Comparison of ENCODE assay signal across 18 mouse cellular contexts in the genomic region with DNA sequence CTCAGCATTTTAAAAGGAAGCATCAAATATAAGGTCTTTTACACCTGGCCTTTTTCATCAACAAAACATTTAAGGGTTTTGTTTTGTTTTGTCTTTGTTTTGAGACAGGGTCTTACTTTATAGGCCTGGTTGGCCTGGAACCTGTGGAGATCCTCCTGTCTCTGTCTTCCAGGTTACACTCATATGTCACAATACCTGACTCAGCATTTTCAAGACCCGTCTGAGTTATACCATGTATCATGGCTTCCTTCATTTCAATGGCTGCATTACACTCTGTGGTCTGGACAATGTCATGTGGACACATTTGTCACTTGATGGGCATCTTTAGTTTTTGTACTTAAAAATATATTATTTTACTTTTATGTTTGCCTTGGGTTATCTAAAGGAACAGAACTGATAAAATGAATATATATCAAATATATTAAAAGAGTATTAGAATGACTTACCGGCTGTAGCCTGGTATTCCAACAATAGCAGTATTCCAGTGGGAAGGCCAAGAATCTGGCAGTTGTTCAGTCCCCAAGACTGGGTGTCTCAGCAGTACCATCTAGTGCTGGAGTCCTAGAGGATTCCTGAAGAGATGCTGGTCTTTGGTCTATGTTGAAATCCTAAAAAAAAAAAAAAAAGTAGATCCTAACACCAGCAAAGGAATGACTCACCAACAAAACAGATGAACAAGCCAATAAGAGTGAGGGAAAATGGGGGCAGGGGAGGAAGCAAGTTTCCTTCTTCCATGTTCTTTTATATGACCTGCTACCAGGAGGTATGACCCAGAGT. TPM values are rescaled to one million over a fixed set of nuclear protein-coding genes. Genes with fewer than 3 reads are reported as not detected.
"Had no signal": no experiment of that assay in that cellular context is flagged by ENCODE, and none has a peak within 500 bp of the region (broad histone marks: within the 10 kb centered on the region; RNA-seq: fewer than 3 reads in every experiment).

No protein-coding gene starts in this region.

- H3K27me3 ChIP-seq: lung, embryonic 15.5 days; midbrain, embryonic 13.5 days; midbrain, embryonic 15.5 days; neural tube, embryonic 12.5 days; stomach, embryonic 15.5 days had no signal

- H3K4me2 ChIP-seq: lung, embryonic 15.5 days; midbrain, embryonic 11.5 days; midbrain, embryonic 13.5 days; midbrain, embryonic 15.5 days; neural tube, embryonic 12.5 days; stomach, embryonic 15.5 days had no signal

- DNase-seq: liver, postnatal 0 days; lung, adult 2 months; lung, postnatal 14 days; lung, postnatal 36 days; right cerebral cortex, postnatal 14 days; thymus, adult 2 months; thymus, postnatal 36 days had no signal

- H3K36me3 ChIP-seq: lung, embryonic 15.5 days; midbrain, embryonic 13.5 days; midbrain, embryonic 15.5 days; neural tube, embryonic 12.5 days; stomach, embryonic 15.5 days had no signal

- H3K27ac ChIP-seq: lung, embryonic 15.5 days; midbrain, embryonic 13.5 days; midbrain, embryonic 15.5 days; neural tube, embryonic 12.5 days; stomach, embryonic 15.5 days; stomach, postnatal 0 days had no signal

- ATAC-seq: liver, postnatal 0 days; midbrain, embryonic 13.5 days; midbrain, embryonic 15.5 days had no signal

- H3K4me1 ChIP-seq: midbrain, embryonic 13.5 days; midbrain, embryonic 15.5 days; neural tube, embryonic 12.5 days had no signal

- H3K9me3 ChIP-seq: lung, embryonic 15.5 days; midbrain, embryonic 13.5 days; midbrain, embryonic 15.5 days; neural tube, embryonic 12.5 days; stomach, embryonic 15.5 days had no signal

- H3K9ac ChIP-seq: liver, postnatal 0 days; lung, embryonic 15.5 days; midbrain, embryonic 13.5 days; midbrain, embryonic 15.5 days; neural tube, embryonic 12.5 days; stomach, embryonic 15.5 days had no signal

- H3K4me3 ChIP-seq: lung, embryonic 15.5 days; midbrain, embryonic 13.5 days; midbrain, embryonic 15.5 days; neural tube, embryonic 12.5 days; stomach, embryonic 15.5 days had no signal

RNA-seq across cellular contexts. Expression of a gene that starts 50.2 kb away (rescaled TPM):
- total RNA-seq: megakaryocyte progenitor cell, adult 5-6 weeks; monocyte, adult 5-6 weeks; neutrophil, adult 5-6 weeks had no signal
- polyA plus RNA-seq: macrophage had no signal
